Mouse (Mus musculus) heart, embryonic 11.5 days (tissue): ENCODE measurements around the gene Map3k9. TPM values are rescaled to one million over a fixed set of nuclear protein-coding genes. Genes with fewer than 3 reads are reported as not detected.
A peak's percentile ranks its signal among the peaks of the same experiment; 100 is the strongest.

Experiments
- ATAC-seq: fragments of 200-750 bp; cut with Nextera tagmentation; replicated peaks from 2 replicates; pipeline ENCODE4 v1.8.0; 2017; ENCODE audit warnings: moderate library complexity; ENCODE audit not compliant: insufficient number of reproducible peaks, low FRiP score, low TSS enrichment
- H3K27ac ChIP-seq: fragments of 300-500 bp; sonication (generic); 2 replicates; pipeline ENCODE4 v1.5.1; 2014; ENCODE audit warnings: mild to moderate bottlenecking, low read depth, low read length
- H3K27me3 ChIP-seq: fragments of 300-500 bp; sonication (generic); 2 replicates; pipeline ENCODE4 v1.6.1; 2014; ENCODE audit warnings: mild to moderate bottlenecking, low read length, mixed read lengths; ENCODE audit not compliant: control insufficient read depth, insufficient read depth
- H3K36me3 ChIP-seq: fragments of 300-500 bp; sonication (generic); 2 replicates; pipeline ENCODE4 v1.6.1; 2014; ENCODE audit warnings: mild to moderate bottlenecking, low read length, moderate library complexity, mixed read lengths; ENCODE audit not compliant: control insufficient read depth, insufficient read depth
- H3K4me1 ChIP-seq: fragments of 300-500 bp; sonication (generic); 2 replicates; pipeline ENCODE4 v1.6.1; 2014; ENCODE audit warnings: low read length; ENCODE audit not compliant: control insufficient read depth, insufficient read depth
- H3K4me2 ChIP-seq: fragments of 300-500 bp; sonication (generic); 2 replicates; pipeline ENCODE4 v1.6.1; 2014; ENCODE audit warnings: mild to moderate bottlenecking, moderate library complexity
- H3K4me3 ChIP-seq: fragments of 300-500 bp; sonication (generic); 2 replicates; pipeline ENCODE4 v1.5.1; 2014; ENCODE audit warnings: low read depth, low read length
- H3K9ac ChIP-seq: fragments of 300-500 bp; sonication (generic); 2 replicates; pipeline ENCODE4 v1.6.1; 2014; ENCODE audit warnings: mild to moderate bottlenecking, low read depth, low read length, moderate library complexity
- H3K9me3 ChIP-seq: fragments of 300-500 bp; sonication (generic); replicated peaks from 2 replicates; pipeline ENCODE4 v1.6.1; 2016; ENCODE audit warnings: low read length; ENCODE audit not compliant: control insufficient read depth
- WGBS: fragments of 180-500 bp; shearing (Covaris S2); extraction: QIAGEN DNeasy Blood & Tissue Kit; methylation state at CpG from one replicate; pipeline ENCODE4 v1.1.7; 2014; ENCODE audit not compliant: insufficient replicate concordance; 5-methylcytosine and 5-hydroxymethylcytosine counted together
- polyA plus RNA-seq: library from polyadenylated mRNA; unstranded; fragments of >200 nt; fragmentation: Nextera tagmentation; extraction: Ambion mirVana; gene quantifications from 2 replicates; pipeline ENCODE4 v1.2.1, GENCODE M21; 2014

Map3k9 gene
- polyA plus RNA-seq, 1 experiment from 2014 or later = 0.52 TPM

- WGBS = 69% methylated on average over 5 of the region's 5 CpGs
- Histone ChIP-seq H3K4me2 (no peak overlapping the region), H3K9me3 (no peaks in the 10 kb centered on the region), H3K27ac (no peak overlapping the region), H3K36me3 (no peaks in the 10 kb centered on the region), H3K9ac (no peak overlapping the region), H3K4me3 (no peak overlapping the region), H3K27me3 (no peaks in the 10 kb centered on the region), H3K4me1 (no peaks in the 10 kb centered on the region)
- ATAC-seq = no peak
Measured at GRCm38 (mm10) chr12:81719161-81719560, 61.8 kb downstream of the Map3k9 start.

- no peaks in the 10 kb centered on the region for H3K27me3 ChIP-seq
- H3K4me2 ChIP-seq = no peak overlapping the region
- no peaks in the 10 kb centered on the region for H3K36me3 ChIP-seq
- no peaks in the 10 kb centered on the region for H3K4me1 ChIP-seq
- no peaks in the 10 kb centered on the region for H3K9me3 ChIP-seq
- no peak for ATAC-seq
- H3K4me3 ChIP-seq = no peak overlapping the region
- no peak overlapping the region for H3K9ac ChIP-seq
- no peak overlapping the region for H3K27ac ChIP-seq
- 82% methylated on average over 4 of the region's 4 CpGs for WGBS
Measured at GRCm38 (mm10) chr12:81712618-81713017, 68.4 kb downstream of the Map3k9 start.

GRCm38 (mm10) chr12:81702903-81703302 lies 78.1 kb downstream of the Map3k9 start:
- H3K27ac ChIP-seq = no peak overlapping the region
- H3K4me3 ChIP-seq = no peak overlapping the region
- H3K9me3 ChIP-seq = no peaks in the 10 kb centered on the region
- 9% methylated on average over 1 of the region's 1 CpGs for WGBS
- no peaks in the 10 kb centered on the region for H3K27me3 ChIP-seq
- H3K36me3 ChIP-seq = no peaks in the 10 kb centered on the region
- no peak for ATAC-seq
- H3K4me1 ChIP-seq = no peaks in the 10 kb centered on the region
- H3K4me2 ChIP-seq = no peak overlapping the region
- no peak overlapping the region for H3K9ac ChIP-seq

GRCm38 (mm10) chr12:81698011-81698410 lies 83.0 kb downstream of the Map3k9 start:
- 40% methylated on average over 4 of the region's 4 CpGs for WGBS
- Histone ChIP-seq H3K27me3 (no peaks in the 10 kb centered on the region), H3K4me2 (no peak overlapping the region), H3K9me3 (no peaks in the 10 kb centered on the region), H3K9ac (no peak overlapping the region), H3K4me1 (no peaks in the 10 kb centered on the region), H3K4me3 (no peak overlapping the region), H3K27ac (no peak overlapping the region), H3K36me3 (no peaks in the 10 kb centered on the region)
- no peak for ATAC-seq

GRCm38 (mm10) chr12:81691177-81691730 lies 89.7 kb downstream of the Map3k9 start:
- Histone ChIP-seq H3K4me3 (no peak overlapping the region), H3K4me2 (no peak overlapping the region), H3K4me1 (no peaks in the 10 kb centered on the region), H3K27me3 (no peaks in the 10 kb centered on the region), H3K36me3 (no peaks in the 10 kb centered on the region), H3K27ac (peak overlapping the region; percentile 57; the same call in 1 of the 2 replicates), H3K9ac (no peak overlapping the region), H3K9me3 (no peaks in the 10 kb centered on the region)
- WGBS = 33% methylated on average over 8 of the region's 8 CpGs
- peak; percentile 42; the same call in 1 of the 2 replicates for ATAC-seq

- H3K4me2 ChIP-seq = no peak overlapping the region
- 68% methylated on average over 7 of the region's 7 CpGs for WGBS
- no peak for ATAC-seq
- H3K36me3 ChIP-seq = no peaks in the 10 kb centered on the region
- no peaks in the 10 kb centered on the region for H3K27me3 ChIP-seq
- H3K4me3 ChIP-seq = no peak overlapping the region
- peak overlapping the region; percentile 57; the same call in 1 of the 2 replicates for H3K27ac ChIP-seq
- no peaks in the 10 kb centered on the region for H3K4me1 ChIP-seq
- no peak overlapping the region for H3K9ac ChIP-seq
- H3K9me3 ChIP-seq = no peaks in the 10 kb centered on the region
Measured at GRCm38 (mm10) chr12:81690751-81691150, 90.2 kb downstream of the Map3k9 start.

- Histone ChIP-seq H3K27ac (peak overlapping the region; percentile 57; the same call in 1 of the 2 replicates), H3K4me2 (no peak overlapping the region), H3K4me1 (no peaks in the 10 kb centered on the region), H3K36me3 (no peaks in the 10 kb centered on the region), H3K9ac (no peak overlapping the region), H3K4me3 (no peak overlapping the region), H3K27me3 (no peaks in the 10 kb centered on the region), H3K9me3 (no peaks in the 10 kb centered on the region)
- WGBS = 88% methylated on average over 15 of the region's 15 CpGs
- no peak for ATAC-seq
Measured at GRCm38 (mm10) chr12:81690111-81690510, 90.9 kb downstream of the Map3k9 start.

- 41% methylated on average over 4 of the region's 4 CpGs for WGBS
- H3K4me2 ChIP-seq = no peak overlapping the region
- no peak overlapping the region for H3K9ac ChIP-seq
- H3K27me3 ChIP-seq = no peaks in the 10 kb centered on the region
- no peak overlapping the region for H3K4me3 ChIP-seq
- no peaks in the 10 kb centered on the region for H3K9me3 ChIP-seq
- peak overlapping the region; percentile 57; the same call in 1 of the 2 replicates for H3K27ac ChIP-seq
- no peak; the same call in 1 of the 2 replicates for ATAC-seq
- no peaks in the 10 kb centered on the region for H3K4me1 ChIP-seq
- H3K36me3 ChIP-seq = no peaks in the 10 kb centered on the region
Measured at GRCm38 (mm10) chr12:81689505-81690056, 91.4 kb downstream of the Map3k9 start.

GRCm38 (mm10) chr12:81688537-81688936 lies 92.4 kb downstream of the Map3k9 start:
- Histone ChIP-seq H3K4me1 (no peaks in the 10 kb centered on the region), H3K9ac (no peak overlapping the region), H3K9me3 (no peaks in the 10 kb centered on the region), H3K4me3 (no peak overlapping the region), H3K36me3 (no peaks in the 10 kb centered on the region), H3K27me3 (no peaks in the 10 kb centered on the region), H3K27ac (0 out of 2 replicates have a peak overlapping the region, but pooled peaks have one; percentile 22), H3K4me2 (no peak overlapping the region)
- ATAC-seq = no peak
- 58% methylated on average over 4 of the region's 4 CpGs for WGBS
